Mouse (Mus musculus) heart, embryonic 11.5 days (tissue): ENCODE measurements at regions not wholly inside any gene's neighbourhood (a gene's known extent, or its start where the extent isn't known, plus 50 kb on each side); places are given as distances from the start of the nearest gene placed in this dataset.

Experiments
- ATAC-seq: fragments of 200-750 bp; cut with Nextera tagmentation; replicated peaks from 2 replicates; pipeline ENCODE4 v1.8.0; 2017; ENCODE audit warnings: moderate library complexity; ENCODE audit not compliant: insufficient number of reproducible peaks, low FRiP score, low TSS enrichment
- H3K27ac ChIP-seq: fragments of 300-500 bp; sonication (generic); 2 replicates; pipeline ENCODE4 v1.5.1; 2014; ENCODE audit warnings: mild to moderate bottlenecking, low read depth, low read length
- H3K27me3 ChIP-seq: fragments of 300-500 bp; sonication (generic); 2 replicates; pipeline ENCODE4 v1.6.1; 2014; ENCODE audit warnings: mild to moderate bottlenecking, low read length, mixed read lengths; ENCODE audit not compliant: control insufficient read depth, insufficient read depth
- H3K36me3 ChIP-seq: fragments of 300-500 bp; sonication (generic); 2 replicates; pipeline ENCODE4 v1.6.1; 2014; ENCODE audit warnings: mild to moderate bottlenecking, low read length, moderate library complexity, mixed read lengths; ENCODE audit not compliant: control insufficient read depth, insufficient read depth
- H3K4me1 ChIP-seq: fragments of 300-500 bp; sonication (generic); 2 replicates; pipeline ENCODE4 v1.6.1; 2014; ENCODE audit warnings: low read length; ENCODE audit not compliant: control insufficient read depth, insufficient read depth
- H3K4me2 ChIP-seq: fragments of 300-500 bp; sonication (generic); 2 replicates; pipeline ENCODE4 v1.6.1; 2014; ENCODE audit warnings: mild to moderate bottlenecking, moderate library complexity
- H3K4me3 ChIP-seq: fragments of 300-500 bp; sonication (generic); 2 replicates; pipeline ENCODE4 v1.5.1; 2014; ENCODE audit warnings: low read depth, low read length
- H3K9ac ChIP-seq: fragments of 300-500 bp; sonication (generic); 2 replicates; pipeline ENCODE4 v1.6.1; 2014; ENCODE audit warnings: mild to moderate bottlenecking, low read depth, low read length, moderate library complexity
- H3K9me3 ChIP-seq: fragments of 300-500 bp; sonication (generic); replicated peaks from 2 replicates; pipeline ENCODE4 v1.6.1; 2016; ENCODE audit warnings: low read length; ENCODE audit not compliant: control insufficient read depth
- WGBS: fragments of 180-500 bp; shearing (Covaris S2); extraction: QIAGEN DNeasy Blood & Tissue Kit; methylation state at CpG from one replicate; pipeline ENCODE4 v1.1.7; 2014; ENCODE audit not compliant: insufficient replicate concordance; 5-methylcytosine and 5-hydroxymethylcytosine counted together

- no peaks in the 10 kb centered on the region for H3K36me3 ChIP-seq
- H3K9ac ChIP-seq = no peak overlapping the region
- no peaks in the 10 kb centered on the region for H3K9me3 ChIP-seq
- no peak for ATAC-seq
- no peak overlapping the region for H3K4me3 ChIP-seq
- no peak overlapping the region for H3K4me2 ChIP-seq
- 84% methylated on average over 3 of the region's 3 CpGs for WGBS
- no peak overlapping the region for H3K27ac ChIP-seq
- no peaks in the 10 kb centered on the region for H3K4me1 ChIP-seq
- H3K27me3 ChIP-seq = no peaks in the 10 kb centered on the region
Observed at GRCm38 (mm10) chr5:133645696-133646195, 453.8 kb upstream of the Castor2 start.

GRCm38 (mm10) chr5:133643326-133643725 lies 456.2 kb upstream of the Castor2 start:
- no peak overlapping the region for H3K9ac ChIP-seq
- no peaks in the 10 kb centered on the region for H3K27me3 ChIP-seq
- WGBS = 52% methylated on average over 2 of the region's 2 CpGs
- no peak for ATAC-seq
- H3K4me2 ChIP-seq = no peak overlapping the region
- no peaks in the 10 kb centered on the region for H3K4me1 ChIP-seq
- no peak overlapping the region for H3K27ac ChIP-seq
- H3K36me3 ChIP-seq = no peaks in the 10 kb centered on the region
- H3K9me3 ChIP-seq = no peaks in the 10 kb centered on the region
- H3K4me3 ChIP-seq = no peak overlapping the region

- H3K27me3 ChIP-seq = no peaks in the 10 kb centered on the region
- no peak overlapping the region for H3K4me2 ChIP-seq
- 53% methylated on average over 5 of the region's 5 CpGs for WGBS
- no peak for ATAC-seq
- no peaks in the 10 kb centered on the region for H3K9me3 ChIP-seq
- H3K27ac ChIP-seq = no peak overlapping the region
- no peaks in the 10 kb centered on the region for H3K4me1 ChIP-seq
- no peak overlapping the region for H3K9ac ChIP-seq
- H3K4me3 ChIP-seq = no peak overlapping the region
- no peaks in the 10 kb centered on the region for H3K36me3 ChIP-seq
Observed at GRCm38 (mm10) chr5:133634481-133634880, 465.0 kb upstream of the Castor2 start.

GRCm38 (mm10) chr5:133631812-133632211 lies 467.7 kb upstream of the Castor2 start:
- H3K36me3 ChIP-seq = no peaks in the 10 kb centered on the region
- no peaks in the 10 kb centered on the region for H3K4me1 ChIP-seq
- H3K4me2 ChIP-seq = no peak overlapping the region
- no peaks in the 10 kb centered on the region for H3K27me3 ChIP-seq
- ATAC-seq = no peak
- no peak overlapping the region for H3K9ac ChIP-seq
- no peak overlapping the region for H3K27ac ChIP-seq
- H3K9me3 ChIP-seq = no peaks in the 10 kb centered on the region
- no peak overlapping the region for H3K4me3 ChIP-seq

- no peak overlapping the region for H3K4me2 ChIP-seq
- H3K27me3 ChIP-seq = no peaks in the 10 kb centered on the region
- no peaks in the 10 kb centered on the region for H3K9me3 ChIP-seq
- ATAC-seq = no peak
- H3K36me3 ChIP-seq = no peaks in the 10 kb centered on the region
- H3K27ac ChIP-seq = no peak overlapping the region
- 78% methylated on average over 8 of the region's 8 CpGs for WGBS
- no peak overlapping the region for H3K4me3 ChIP-seq
- H3K4me1 ChIP-seq = no peaks in the 10 kb centered on the region
- no peak overlapping the region for H3K9ac ChIP-seq
Observed at GRCm38 (mm10) chr5:133619347-133619746, 480.2 kb upstream of the Castor2 start.

GRCm38 (mm10) chr5:133601241-133601739 lies 498.2 kb upstream of the Castor2 start:
- no peak overlapping the region for H3K9ac ChIP-seq
- no peaks in the 10 kb centered on the region for H3K4me1 ChIP-seq
- H3K9me3 ChIP-seq = no peaks in the 10 kb centered on the region; the same call in none of the 2 replicates
- no peak overlapping the region for H3K27ac ChIP-seq
- H3K36me3 ChIP-seq = no peaks in the 10 kb centered on the region
- ATAC-seq = no peak
- no peaks in the 10 kb centered on the region; the same call in 1 of the 2 replicates for H3K27me3 ChIP-seq
- H3K4me2 ChIP-seq = no peak overlapping the region
- WGBS = 73% methylated on average over 8 of the region's 8 CpGs
- H3K4me3 ChIP-seq = no peak overlapping the region

- Histone ChIP-seq H3K9ac (no peak overlapping the region), H3K4me3 (no peak overlapping the region), H3K9me3 (no peaks in the 10 kb centered on the region; the same call in none of the 2 replicates), H3K4me2 (no peak overlapping the region), H3K27me3 (no peaks in the 10 kb centered on the region; the same call in 1 of the 2 replicates), H3K36me3 (no peaks in the 10 kb centered on the region), H3K27ac (no peak overlapping the region), H3K4me1 (no peaks in the 10 kb centered on the region)
- ATAC-seq = no peak
- 63% methylated on average over 5 of the region's 5 CpGs for WGBS
Observed at GRCm38 (mm10) chr5:133600630-133601029, 498.9 kb upstream of the Castor2 start.

GRCm38 (mm10) chr5:133598105-133598504 lies 501.4 kb upstream of the Castor2 start:
- no peak overlapping the region for H3K4me3 ChIP-seq
- no peak for ATAC-seq
- no peak overlapping the region for H3K4me2 ChIP-seq
- no peaks in the 10 kb centered on the region for H3K4me1 ChIP-seq
- no peaks in the 10 kb centered on the region; the same call in none of the 2 replicates for H3K9me3 ChIP-seq
- H3K27ac ChIP-seq = no peak overlapping the region
- no peak overlapping the region for H3K9ac ChIP-seq
- H3K27me3 ChIP-seq = no peaks in the 10 kb centered on the region; the same call in 1 of the 2 replicates
- WGBS = 78% methylated on average over 3 of the region's 3 CpGs
- H3K36me3 ChIP-seq = no peaks in the 10 kb centered on the region

GRCm38 (mm10) chr5:133586492-133586891 lies 513.0 kb upstream of the Castor2 start:
- Histone ChIP-seq H3K27me3 (peaks cover 3% of the 10 kb centered on the region; the same call in 1 of the 2 replicates), H3K27ac (no peak overlapping the region), H3K4me3 (no peak overlapping the region), H3K9me3 (no peaks in the 10 kb centered on the region; the same call in 1 of the 2 replicates), H3K9ac (no peak overlapping the region), H3K4me2 (no peak overlapping the region), H3K36me3 (no peaks in the 10 kb centered on the region), H3K4me1 (no peaks in the 10 kb centered on the region)
- no peak for ATAC-seq
